9 mouse cellular contexts compared by ENCODE assay signal in the genomic region with DNA sequence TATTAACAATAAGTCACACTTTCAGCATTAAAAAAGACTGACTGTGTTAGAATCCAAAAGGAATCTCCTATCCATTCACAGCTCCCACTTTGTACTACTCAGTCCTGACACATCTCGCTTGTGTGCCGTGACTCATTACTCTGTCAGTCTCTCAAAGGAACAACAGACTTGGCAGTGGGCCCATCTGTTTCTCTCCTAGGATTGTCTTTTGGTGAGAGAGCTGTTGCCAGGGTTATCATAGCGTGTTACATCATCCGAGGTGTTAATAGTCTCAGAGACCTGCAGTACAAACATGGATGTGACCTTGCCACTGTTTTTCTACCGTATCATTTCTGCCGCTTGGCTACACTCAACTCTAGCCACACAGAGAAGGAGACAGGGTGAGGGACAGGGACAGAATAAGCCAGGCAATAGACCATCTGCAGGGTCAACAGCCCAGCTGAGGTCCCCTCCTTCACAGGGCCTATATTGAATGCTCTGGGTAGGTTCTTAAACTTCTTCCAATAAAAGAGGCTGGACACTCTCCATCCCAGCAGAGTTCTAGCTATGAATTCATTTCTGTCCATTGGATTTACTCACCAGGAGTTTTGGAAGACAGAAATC.
DNase-seq lines count a peak whose midpoint lies in the region; ATAC-seq lines count a peak whose summit lies in the region.
"Had no signal": no experiment of that assay in that cellular context is flagged by ENCODE, and none has a peak within 500 bp of the region (broad histone marks: within the 10 kb centered on the region; RNA-seq: fewer than 3 reads in every experiment).

No protein-coding gene starts in this region.

- H3K27ac ChIP-seq in hindbrain, embryonic 11.5 days (ENCODE audit: low read depth, low read length), result no peak overlapping the region
- H3K27ac ChIP-seq in hindbrain, embryonic 10.5 days, result no peak overlapping the region
- H3K27ac ChIP-seq in intestine, embryonic 15.5 days, result no peak overlapping the region
- H3K27ac ChIP-seq: liver, embryonic 15.5 days had no signal

- H3K9ac ChIP-seq in hindbrain, embryonic 11.5 days (ENCODE audit: low read depth, low read length), result no peak overlapping the region
- no peak overlapping the region for H3K9ac ChIP-seq in intestine, embryonic 15.5 days
- H3K9ac ChIP-seq: liver, embryonic 15.5 days had no signal

- no peak overlapping the region for H3K4me2 ChIP-seq in hindbrain, embryonic 11.5 days (replicated peaks; ENCODE audit: low read depth, low read length)
- H3K4me2 ChIP-seq in intestine, embryonic 15.5 days (replicated peaks), result no peak overlapping the region
- H3K4me2 ChIP-seq: liver, embryonic 15.5 days had no signal

- ATAC-seq in hindbrain, embryonic 11.5 days (ENCODE audit: low FRiP score), result peak; percentile 45
- ATAC-seq in intestine, embryonic 15.5 days, result peak; percentile 76

- H3K9me3 ChIP-seq in hindbrain, embryonic 11.5 days (ENCODE audit: control insufficient read depth, low read length), result no peaks in the 10 kb centered on the region
- H3K9me3 ChIP-seq in hindbrain, embryonic 10.5 days, result no peaks in the 10 kb centered on the region
- H3K9me3 ChIP-seq in intestine, embryonic 15.5 days, result no peaks in the 10 kb centered on the region
- H3K9me3 ChIP-seq: liver, embryonic 15.5 days had no signal

- no peaks in the 10 kb centered on the region for H3K27me3 ChIP-seq in hindbrain, embryonic 11.5 days (ENCODE audit: control insufficient read depth, insufficient read depth, low read length)
- no peaks in the 10 kb centered on the region for H3K27me3 ChIP-seq in hindbrain, embryonic 10.5 days (ENCODE audit: insufficient read depth, poor library complexity, severe bottlenecking)
- H3K27me3 ChIP-seq in intestine, embryonic 15.5 days (replicated peaks), result no peaks in the 10 kb centered on the region
- H3K27me3 ChIP-seq: liver, embryonic 15.5 days had no signal

- no peaks in the 10 kb centered on the region for H3K4me1 ChIP-seq in hindbrain, embryonic 11.5 days (replicated peaks; ENCODE audit: control insufficient read depth, insufficient read depth, low read length)
- H3K4me1 ChIP-seq in hindbrain, embryonic 10.5 days (replicated peaks), result no peaks in the 10 kb centered on the region; the same call in 1 of the 2 replicates
- no peaks in the 10 kb centered on the region for H3K4me1 ChIP-seq in intestine, embryonic 15.5 days (replicated peaks)
- H3K4me1 ChIP-seq: liver, embryonic 15.5 days had no signal

- no peaks in the 10 kb centered on the region for H3K36me3 ChIP-seq in hindbrain, embryonic 11.5 days (ENCODE audit: control insufficient read depth, insufficient read depth, low read length)
- no peaks in the 10 kb centered on the region for H3K36me3 ChIP-seq in hindbrain, embryonic 10.5 days
- no peaks in the 10 kb centered on the region for H3K36me3 ChIP-seq in intestine, embryonic 15.5 days
- H3K36me3 ChIP-seq: liver, embryonic 15.5 days had no signal

- DNase-seq in hindbrain, embryonic 11.5 days (ENCODE audit: low spot score), result peak; percentile 8
- no peak for DNase-seq in hindbrain, embryonic 10.5 days (ENCODE audit: low spot score)
- DNase-seq in 3T3-L1 (ENCODE audit: low read depth, low spot score), result peak; percentile 97
- peak; percentile 61 for DNase-seq in adrenal gland, adult 8-10 months
- peak; percentile 46 to 48 for DNase-seq in right cerebral cortex, postnatal 10 days (ENCODE audit: low spot score in 2 of 2)
- DNase-seq in gastrocnemius, adult 18-20 months (ENCODE audit: low spot score), result no peak
- DNase-seq in ovary, postnatal 10 days (ENCODE audit: low spot score), result no peak

- no peak overlapping the region for H3K4me3 ChIP-seq in hindbrain, embryonic 11.5 days (ENCODE audit: low read depth, low read length)
- no peak overlapping the region for H3K4me3 ChIP-seq in hindbrain, embryonic 10.5 days
- no peak overlapping the region for H3K4me3 ChIP-seq in intestine, embryonic 15.5 days (replicated peaks)
- H3K4me3 ChIP-seq: liver, embryonic 15.5 days had no signal

- 64% methylated on average over 6 of the region's 6 CpGs for WGBS in hindbrain, embryonic 11.5 days
- 82% methylated on average over 6 of the region's 6 CpGs for WGBS in hindbrain, embryonic 10.5 days
- 60% methylated on average over 6 of the region's 6 CpGs for WGBS in intestine, embryonic 15.5 days

Comparison
In these comparisons a context has a peak if more than half of its experiments do, and no peak if none do; other contexts are left out.
1. DNase-seq: peak in hindbrain, embryonic 11.5 days (single experiment), 3T3-L1 (single experiment), adrenal gland, adult 8-10 months (single experiment) and right cerebral cortex, postnatal 10 days (2 of 2); none in hindbrain, embryonic 10.5 days (single experiment), gastrocnemius, adult 18-20 months (single experiment) and ovary, postnatal 10 days (single experiment).